Mouse (Mus musculus): ENCODE results near the gene Hs3st5.

Gene Hs3st5

GRCm38 (mm10) chr10:36807007-36807406, 300.4 kb downstream of the Hs3st5 start:
- 79% methylated on average over 5 of the region's 5 CpGs for WGBS

DNA sequence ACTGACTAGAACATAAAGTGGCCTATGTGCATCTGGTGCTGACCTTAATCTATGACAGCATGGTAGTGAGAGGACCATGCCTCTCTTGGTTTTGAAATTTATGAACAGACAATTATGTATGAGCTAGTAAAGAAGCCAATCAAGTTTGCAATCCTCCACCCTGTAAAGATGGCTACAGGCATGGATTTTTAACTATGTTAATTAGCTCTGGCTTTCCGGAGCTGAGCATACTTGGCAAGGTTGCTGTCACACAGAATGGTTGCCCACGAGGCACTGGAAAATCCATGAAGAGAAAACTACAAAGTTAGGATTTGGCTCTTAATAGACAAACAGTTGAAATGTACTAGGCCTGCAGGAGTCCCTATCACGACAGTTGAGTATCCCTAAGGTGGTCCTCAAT, 322.5 kb downstream of the Hs3st5 start:
- 33% methylated on average over 3 of the region's 3 CpGs for WGBS

DNA sequence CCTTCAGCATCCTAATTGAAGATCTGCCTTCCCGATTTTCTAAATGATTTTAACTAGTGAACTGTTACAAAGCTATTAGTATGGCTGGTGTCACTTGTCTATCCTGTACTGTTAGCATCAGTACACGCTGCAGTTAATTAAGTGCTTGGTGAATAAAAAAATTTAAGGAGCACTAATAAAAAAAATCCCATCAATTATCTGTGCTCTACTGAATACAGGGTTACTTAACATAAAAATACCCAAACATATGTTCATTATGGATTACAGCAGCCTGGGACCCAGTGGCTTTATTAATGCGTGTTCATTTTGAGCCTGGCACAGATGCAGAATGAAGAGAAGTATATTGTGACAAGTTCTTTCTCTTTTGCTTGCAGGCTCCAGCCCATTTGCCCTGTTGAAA, 325.6 kb downstream of the Hs3st5 start:
- WGBS: 66% methylated on average over 3 of the region's 3 CpGs

GRCm38 (mm10) chr10:36834224-36834623, 327.6 kb downstream of the Hs3st5 start:
- WGBS: 14% methylated on average over 5 of the region's 5 CpGs

DNA sequence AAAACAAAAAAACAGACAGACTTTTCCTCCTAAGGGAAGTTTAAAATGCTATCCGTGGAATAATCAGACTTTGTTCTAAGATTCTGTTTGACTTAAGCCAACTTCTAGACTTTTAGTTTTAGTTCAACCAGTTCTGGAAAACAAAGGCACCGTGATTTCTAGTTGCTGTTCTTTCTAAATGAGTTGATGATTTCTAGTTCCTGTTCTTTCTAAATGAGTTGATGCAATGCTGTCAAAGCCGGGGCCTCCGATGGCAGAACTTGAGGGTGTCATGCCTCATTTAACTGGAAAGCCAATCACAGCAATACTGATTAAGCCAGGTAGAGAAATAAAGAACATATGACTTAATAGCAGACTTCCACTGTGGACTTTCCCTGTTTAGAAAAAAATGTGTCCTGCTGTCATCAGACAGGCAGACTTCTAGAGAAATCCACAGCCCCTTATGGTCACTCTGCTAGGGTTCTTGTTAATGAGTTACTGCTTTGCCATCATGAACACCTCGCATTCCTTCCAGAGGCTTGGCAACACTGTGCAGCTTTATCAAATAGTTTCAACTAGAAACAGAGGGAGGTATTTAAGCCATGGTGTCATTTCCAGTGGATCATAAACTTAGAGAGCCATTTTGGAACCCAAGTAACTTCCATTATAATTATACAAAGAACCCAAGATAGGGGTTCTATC, 329.4 kb downstream of the Hs3st5 start:
- WGBS: 75% methylated on average over 5 of the region's 5 CpGs

DNA sequence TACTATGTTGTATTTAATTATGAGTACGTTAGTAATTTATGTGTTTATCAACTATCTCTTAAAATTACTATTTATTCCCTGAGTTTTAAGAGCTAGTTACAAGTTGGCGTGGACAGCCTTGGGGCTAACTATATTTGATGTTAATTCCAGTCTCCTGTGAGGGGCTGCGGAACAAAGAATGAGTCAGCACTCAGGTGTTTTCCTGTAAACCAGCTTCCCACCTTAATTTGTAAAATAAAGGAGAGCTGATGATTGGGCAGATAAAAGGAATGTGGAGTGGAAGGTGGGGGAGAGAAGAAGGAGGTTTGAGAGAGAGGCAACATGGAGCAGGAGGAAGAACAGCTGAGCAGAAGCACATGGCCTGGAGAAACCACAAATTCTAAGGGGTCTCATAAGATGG, 343.6 kb downstream of the Hs3st5 start:
- 94% methylated on average over 3 of the region's 3 CpGs for WGBS

- 87% methylated on average over 2 of the region's 2 CpGs for WGBS
These were observed 355.7 kb downstream of the Hs3st5 start for GRCm38 (mm10) chr10:36862127-36862895.
